Mouse (Mus musculus): Measurements from ENCODE around the gene Lgals8. TPM values are rescaled to one million over a fixed set of nuclear protein-coding genes. Genes with fewer than 3 reads are reported as not detected.

Lgals8 gene
- 172 TPM for polyA plus RNA-seq (2014; fragmentation: Illumina TruSeq; extraction: RNeasy Lipid Tissue Mini Kit (QIAGEN cat#74804); ENCODE audit: low replicate concordance)

GRCm38 (mm10) chr13:12464844-12465243, at the start of gene Lgals8:
Lgals8 (minus strand) TSS chr13:12464944.

DNA sequence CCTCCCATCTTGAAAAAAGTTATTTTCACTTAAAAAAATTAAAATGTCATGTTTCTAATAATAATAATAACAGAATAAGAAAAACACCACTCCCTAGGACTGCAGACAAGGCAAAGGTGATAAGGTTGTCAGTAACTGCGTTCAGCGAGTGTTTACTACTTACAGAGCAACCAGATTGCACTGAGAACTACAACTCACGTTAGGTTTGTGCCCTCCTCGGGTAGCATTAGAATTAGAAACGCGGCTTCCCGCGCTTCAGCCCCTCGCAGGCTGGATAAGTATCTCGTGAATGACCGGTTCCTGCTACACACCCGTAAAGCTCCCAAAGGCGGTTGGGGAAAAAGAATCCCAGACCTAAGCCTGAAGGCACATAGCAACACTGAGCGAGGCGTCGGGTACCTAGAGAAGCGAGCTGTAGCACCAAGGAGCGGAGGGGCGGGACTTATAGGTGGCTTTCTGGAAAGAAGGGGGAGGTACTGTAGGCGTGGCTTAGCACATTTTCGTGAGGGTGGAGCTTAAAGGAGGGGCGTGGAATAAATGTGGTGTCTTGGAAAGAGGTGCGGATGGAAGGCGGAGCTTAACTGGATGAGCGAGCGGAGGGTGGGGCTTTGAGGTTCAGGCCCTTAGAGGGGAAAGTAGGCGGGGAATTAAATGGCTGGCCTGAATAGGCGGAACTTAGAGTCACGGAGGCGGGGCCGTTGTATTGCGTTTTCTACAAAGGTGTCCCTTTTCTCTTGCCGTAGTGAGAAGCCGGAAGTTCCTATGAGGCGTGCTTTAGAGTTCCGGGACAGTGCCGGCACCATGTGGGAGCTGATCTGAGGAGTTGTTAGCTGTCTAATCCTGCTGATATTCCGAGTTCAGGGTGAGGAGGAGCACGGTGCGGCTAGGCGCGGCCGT, 69.9 kb downstream of the Lgals8 start, which contains the start of gene Heatr1:
Heatr1 (plus strand) TSS at position 419 of the 897 bp plus-strand sequence.

Other genes starting within 250 kb of the Lgals8 start
- gene Mtr, start 206.8 kb downstream of the Lgals8 start, polyA plus RNA-seq (2014; fragmentation: Illumina TruSeq; extraction: RNeasy Lipid Tissue Mini Kit (QIAGEN cat#74804); ENCODE audit: low replicate concordance) = 6.0 TPM
- gene Actn2, start 124.2 kb downstream of the Lgals8 start, polyA plus RNA-seq (2014; fragmentation: Illumina TruSeq; extraction: RNeasy Lipid Tissue Mini Kit (QIAGEN cat#74804); ENCODE audit: low replicate concordance) = not detected
- gene Heatr1, start 69.9 kb downstream of the Lgals8 start, polyA plus RNA-seq (2014; fragmentation: Illumina TruSeq; extraction: RNeasy Lipid Tissue Mini Kit (QIAGEN cat#74804); ENCODE audit: low replicate concordance) = 5.0 TPM
- gene Edaradd, start 55.5 kb upstream of the Lgals8 start, polyA plus RNA-seq (2014; fragmentation: Illumina TruSeq; extraction: RNeasy Lipid Tissue Mini Kit (QIAGEN cat#74804); ENCODE audit: low replicate concordance) = 2.7 TPM
- gene Ero1lb, start 100.9 kb upstream of the Lgals8 start, polyA plus RNA-seq (2014; fragmentation: Illumina TruSeq; extraction: RNeasy Lipid Tissue Mini Kit (QIAGEN cat#74804); ENCODE audit: low replicate concordance) = 47.4 TPM

Data from small intestine, adult 10 weeks (tissue).